Comparison of ENCODE assay signal across 27 mouse cellular contexts in genomic region chr19:11017891-11018290, GRCm38 (mm10). TPM values are rescaled to one million over a fixed set of nuclear protein-coding genes. Genes with fewer than 3 reads are reported as not detected.
"Had no signal": no experiment of that assay in that cellular context is flagged by ENCODE, and none has a peak within 500 bp of the region (broad histone marks: within the 10 kb centered on the region; RNA-seq: fewer than 3 reads in every experiment).

Ms4a18 (minus strand) TSS chr19:11018031.

- H3K4me1 ChIP-seq: limb, embryonic 12.5 days; limb, embryonic 15.5 days; midbrain, embryonic 12.5 days; midbrain, embryonic 15.5 days; neural tube, embryonic 13.5 days had no signal

- DNase-seq: kidney, adult 2 months; kidney, postnatal 25 days; left cerebral cortex, postnatal 4 days; liver, postnatal 0 days; lung, embryonic 14.5 days; retina, postnatal 1 day; thymus, adult 2 months; thymus, postnatal 14 days; thymus, postnatal 4 days had no signal

- H3K4me2 ChIP-seq: limb, embryonic 12.5 days; limb, embryonic 15.5 days; liver, embryonic 11.5 days; lung, embryonic 14.5 days; midbrain, embryonic 12.5 days; midbrain, embryonic 15.5 days; neural tube, embryonic 13.5 days had no signal

- H3K27me3 ChIP-seq: limb, embryonic 15.5 days; midbrain, embryonic 12.5 days; midbrain, embryonic 15.5 days; neural tube, embryonic 13.5 days had no signal

- ATAC-seq: inflammation-experienced regulatory T-cells, adult 6 months; liver, postnatal 0 days; lung, postnatal 0 days; midbrain, embryonic 15.5 days had no signal

- H3K27ac ChIP-seq: kidney, postnatal 0 days; limb, embryonic 12.5 days; limb, embryonic 15.5 days; liver, embryonic 14.5 days; macrophage; midbrain, embryonic 12.5 days; midbrain, embryonic 15.5 days; neural tube, embryonic 13.5 days had no signal

- H3K36me3 ChIP-seq: limb, embryonic 12.5 days; limb, embryonic 15.5 days; midbrain, embryonic 12.5 days; midbrain, embryonic 15.5 days; neural tube, embryonic 13.5 days had no signal

- H3K9ac ChIP-seq: limb, embryonic 12.5 days; limb, embryonic 15.5 days; liver, embryonic 14.5 days; liver, postnatal 0 days; lung, embryonic 14.5 days; midbrain, embryonic 12.5 days; midbrain, embryonic 15.5 days; neural tube, embryonic 13.5 days had no signal

- H3K4me3 ChIP-seq: limb, embryonic 12.5 days; limb, embryonic 15.5 days; midbrain, embryonic 12.5 days; midbrain, embryonic 15.5 days; neural tube, embryonic 13.5 days had no signal

- H3K9me3 ChIP-seq: limb, embryonic 12.5 days; limb, embryonic 15.5 days; midbrain, embryonic 12.5 days; midbrain, embryonic 15.5 days; neural tube, embryonic 13.5 days had no signal

RNA-seq across cellular contexts. Expression of gene Ms4a18, which starts in this region (rescaled TPM):
- total RNA-seq: layer of hippocampus, adult 18-20 months; layer of hippocampus, postnatal 14 days; left cerebral cortex, adult 8-10 months; left cerebral cortex, postnatal 14 days; left cerebral cortex, postnatal 4 days; megakaryocyte, adult 5-6 weeks; neutrophil, adult 5-6 weeks had no signal
- polyA plus RNA-seq: inflammation-experienced regulatory T-cells, adult 6 months; kidney, adult 2 months; kidney, embryonic 14.5 days; kidney, postnatal 0 days; limb, embryonic 12.5 days; limb, embryonic 15.5 days; liver, embryonic 11.5 days; liver, embryonic 14.5 days; liver, postnatal 0 days; lung, embryonic 14.5 days; lung, postnatal 0 days; macrophage; midbrain, embryonic 12.5 days; midbrain, embryonic 15.5 days; neural tube, embryonic 13.5 days had no signal
